Mouse (Mus musculus) cerebellum, adult (tissue): ENCODE results near the gene D930007J09Rik.

ENCODE experiments used
- ATAC-seq: cut with Nextera tagmentation; 2 replicates; pipeline ENCODE4 v1.9.2; 2017; ENCODE audit warnings: mild to moderate bottlenecking, moderate library complexity, mixed read lengths; ENCODE audit not compliant: insufficient number of reproducible peaks, low FRiP score, low TSS enrichment

D930007J09Rik gene

DNA sequence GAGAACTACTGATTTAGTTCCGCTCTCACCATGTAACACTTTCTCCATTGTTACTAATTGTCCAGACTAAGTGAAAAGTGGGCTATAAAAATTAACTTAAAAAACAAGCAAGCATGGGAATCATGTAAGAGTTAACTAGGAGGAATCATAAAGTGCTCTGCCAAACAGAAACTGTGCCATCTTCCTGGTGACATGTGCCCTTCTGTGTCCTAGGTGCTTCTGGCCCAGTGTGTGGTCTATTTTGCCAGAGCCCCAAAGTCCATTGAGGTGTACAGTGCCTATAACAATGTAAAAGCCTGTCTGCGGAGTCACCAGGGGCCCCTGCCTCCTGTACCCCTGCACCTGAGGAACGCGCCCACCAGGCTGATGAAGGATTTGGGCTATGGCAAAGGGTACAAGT, 19.0 kb upstream of the D930007J09Rik start:
- ATAC-seq: no peak

DNA sequence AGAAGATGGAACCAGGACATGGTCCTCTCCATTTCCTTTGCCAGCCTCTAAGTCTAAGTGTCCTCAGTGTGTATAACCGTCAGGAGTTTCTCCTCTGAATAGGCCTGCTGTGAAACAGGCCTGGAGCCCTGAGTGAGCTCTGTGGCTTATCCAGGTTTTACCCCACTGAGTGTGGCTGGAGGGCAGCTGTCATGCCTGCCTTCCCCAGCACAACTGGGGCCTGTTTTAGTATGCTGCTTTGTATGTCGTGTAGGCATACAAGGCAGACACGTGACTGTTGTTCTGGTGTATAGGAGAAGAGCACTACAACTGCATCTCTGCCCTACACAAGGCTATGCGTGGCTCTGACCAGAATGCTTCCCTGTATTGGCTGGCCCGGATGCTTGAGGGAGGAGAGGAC, 17.3 kb upstream of the D930007J09Rik start:
- ATAC-seq: no peak

DNA sequence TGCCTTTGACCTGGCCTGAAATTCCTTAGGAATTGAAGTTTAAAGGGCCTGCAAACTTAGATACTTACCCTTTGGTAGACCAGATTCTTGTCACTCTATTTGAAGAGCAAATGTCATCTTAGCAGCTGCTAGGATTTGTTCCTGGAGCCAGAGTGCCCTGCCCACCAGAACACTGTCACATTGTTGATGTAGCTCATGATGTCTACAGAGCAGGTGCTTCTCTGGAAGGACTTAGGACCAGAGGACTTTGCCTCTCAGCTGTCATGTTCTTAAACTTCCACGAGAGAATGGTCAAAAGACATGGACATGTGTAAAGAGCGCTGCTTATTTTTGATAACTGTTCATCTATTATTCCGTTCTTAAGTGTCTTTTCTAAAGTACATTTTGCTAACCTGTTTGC, 16.6 kb upstream of the D930007J09Rik start:
- no peak for ATAC-seq

DNA sequence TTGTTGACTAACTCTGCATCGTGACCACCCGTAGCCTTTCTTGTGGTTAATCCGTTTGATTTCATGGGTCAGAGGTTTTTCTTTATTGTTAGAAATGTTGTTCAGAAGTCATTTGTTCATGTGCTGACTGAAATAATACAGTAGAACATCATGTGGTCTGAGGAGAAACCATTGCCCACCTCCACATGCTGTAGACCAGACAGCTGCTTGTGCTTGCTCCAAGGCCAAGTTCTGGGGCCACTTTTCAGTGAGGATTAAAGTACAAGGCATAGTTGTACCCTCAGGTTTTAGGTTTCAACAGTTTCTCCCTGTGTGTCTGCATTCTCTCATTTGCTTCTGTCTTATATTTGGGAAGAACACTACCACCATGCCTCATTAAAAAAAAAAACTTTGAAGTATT, 5.0 kb upstream of the D930007J09Rik start:
- no peak for ATAC-seq

DNA sequence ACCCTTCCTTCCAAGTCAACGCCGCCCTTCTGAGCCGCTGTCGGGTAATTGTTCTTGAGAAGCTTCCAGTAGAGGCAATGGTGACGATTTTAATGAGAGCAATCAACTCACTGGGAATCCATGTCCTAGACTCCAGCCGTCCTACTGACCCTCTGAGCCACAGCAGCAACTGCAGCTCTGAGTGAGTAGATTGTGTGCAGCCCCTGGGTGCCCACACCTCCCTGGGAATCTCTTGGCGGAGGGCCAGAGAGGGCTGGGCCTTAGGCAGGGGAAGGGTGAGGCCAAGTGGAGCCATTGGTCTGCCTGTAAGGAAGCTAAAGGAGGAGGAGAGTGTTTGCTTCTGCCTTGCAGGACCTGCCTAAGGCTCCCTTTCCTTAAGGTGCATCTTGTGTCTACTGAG, 4.2 kb upstream of the D930007J09Rik start:
- ATAC-seq: no peak

DNA sequence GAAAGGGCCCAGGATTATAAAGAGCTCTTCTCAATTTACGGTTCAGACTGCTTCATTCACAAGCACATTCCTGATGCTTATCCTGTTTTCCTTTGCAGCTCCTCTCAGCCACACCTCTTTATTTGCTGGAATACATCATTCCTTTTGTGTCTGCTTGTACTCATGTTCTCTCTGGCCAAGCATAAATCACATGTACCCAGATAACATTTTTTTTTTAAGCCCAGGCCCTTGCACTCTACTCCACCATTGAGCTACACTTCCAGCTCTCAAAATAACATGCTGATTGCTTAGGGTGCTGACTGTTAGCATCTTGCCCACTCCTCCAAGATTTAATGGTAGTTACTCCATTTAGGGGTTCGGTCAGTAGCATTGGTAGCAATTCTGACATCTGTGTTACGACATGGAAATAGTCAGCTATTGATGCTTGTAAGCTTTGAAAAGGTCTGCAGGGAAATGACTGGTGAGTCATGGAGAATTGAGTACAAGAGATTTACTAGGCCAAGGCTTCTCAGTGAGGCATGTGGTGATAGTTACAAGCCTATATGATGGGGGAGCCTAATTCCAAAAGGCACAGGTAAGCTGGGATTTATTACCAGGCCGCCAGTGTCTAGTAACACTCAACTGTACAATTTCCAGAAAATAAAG, 1.2 kb upstream of the D930007J09Rik start:
- ATAC-seq: no peak

DNA sequence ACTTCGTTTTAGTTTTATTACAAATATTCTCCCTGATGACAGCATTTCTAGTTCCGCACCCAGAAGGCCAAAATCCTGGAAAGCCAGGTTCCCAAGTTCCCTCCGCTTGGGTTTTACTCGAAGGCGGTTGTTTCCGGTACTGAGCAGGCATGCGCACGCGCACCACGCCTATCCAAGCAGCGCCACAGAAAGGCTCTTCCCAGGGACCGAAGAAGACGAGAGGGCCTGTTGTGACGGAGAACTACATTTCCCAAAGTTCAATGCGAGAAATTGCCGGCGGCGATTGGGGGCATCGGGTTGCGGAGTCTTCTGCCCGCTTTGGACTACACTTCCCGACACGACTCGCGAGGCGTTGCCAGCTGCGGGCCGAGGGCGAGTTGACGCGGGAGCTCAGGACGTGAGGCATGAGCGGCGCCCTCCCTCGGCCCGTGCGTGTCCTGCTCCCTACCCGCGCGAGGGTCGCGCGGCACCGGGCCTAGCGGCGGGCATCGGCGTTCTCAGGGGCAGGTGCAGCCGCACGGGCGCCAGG, 892 bp downstream of the D930007J09Rik start, which contains the start of gene Wrnip1:
Wrnip1 (plus strand) TSS at position 346 of the 529 bp plus-strand sequence.
- peak; percentile 97 for ATAC-seq

DNA sequence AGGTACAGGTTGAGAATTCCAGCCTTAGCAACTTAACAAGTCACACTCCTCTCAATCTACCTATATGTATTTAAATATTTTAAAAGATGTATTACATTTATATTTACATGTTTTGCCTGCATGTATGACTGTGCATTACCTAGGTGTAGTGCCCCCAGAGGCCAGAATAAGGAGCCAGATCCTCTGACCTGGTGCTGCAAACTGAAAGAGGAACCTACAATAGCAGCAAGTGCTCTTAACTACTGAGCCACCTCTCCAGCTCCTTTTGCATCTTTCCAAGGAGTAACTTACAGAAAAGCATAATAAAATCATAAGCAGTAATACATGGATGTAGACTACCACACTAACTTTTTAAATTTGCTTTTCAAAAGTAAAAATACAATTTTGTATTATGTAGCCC, 1.8 kb downstream of the D930007J09Rik start:
- ATAC-seq: no peak

DNA sequence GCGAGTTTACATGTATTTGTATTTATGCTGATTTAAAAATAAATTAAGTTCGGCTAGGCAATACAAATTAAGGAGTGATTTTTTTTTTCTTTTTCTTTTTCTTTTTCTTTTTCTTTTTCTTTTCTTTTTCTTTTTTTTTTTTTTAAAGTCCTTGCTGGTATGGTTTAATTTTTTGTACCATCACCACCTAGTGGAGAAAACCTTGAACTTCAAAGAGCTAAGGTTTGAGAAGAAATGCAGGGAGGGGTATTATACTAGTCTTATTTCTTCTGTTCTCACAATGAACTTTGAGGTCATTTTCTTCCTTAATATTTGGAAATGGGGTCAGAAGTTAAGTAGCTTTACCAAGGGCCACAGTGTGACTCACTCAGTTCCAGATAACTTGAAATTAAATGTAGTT, 3.5 kb downstream of the D930007J09Rik start:
- no peak for ATAC-seq

DNA sequence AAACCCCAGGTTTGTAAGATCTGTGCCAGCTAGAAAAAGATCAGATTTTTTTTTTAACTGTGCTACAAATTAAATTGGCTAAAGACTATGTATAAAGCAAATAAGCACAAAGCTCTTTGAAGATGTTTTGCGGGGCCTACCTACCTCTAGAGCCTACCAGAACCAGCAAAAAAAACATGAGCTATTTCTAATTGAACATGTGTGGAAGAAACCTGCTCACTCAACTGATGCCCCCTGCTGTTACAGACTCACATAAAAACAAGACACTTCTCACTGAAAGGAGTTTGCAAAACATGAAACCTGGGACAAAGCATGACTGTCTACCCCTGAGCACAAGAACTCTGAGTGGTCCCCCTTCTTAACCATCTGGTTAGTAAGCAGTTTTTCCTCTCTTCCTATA, 5.6 kb downstream of the D930007J09Rik start:
- no peak for ATAC-seq

DNA sequence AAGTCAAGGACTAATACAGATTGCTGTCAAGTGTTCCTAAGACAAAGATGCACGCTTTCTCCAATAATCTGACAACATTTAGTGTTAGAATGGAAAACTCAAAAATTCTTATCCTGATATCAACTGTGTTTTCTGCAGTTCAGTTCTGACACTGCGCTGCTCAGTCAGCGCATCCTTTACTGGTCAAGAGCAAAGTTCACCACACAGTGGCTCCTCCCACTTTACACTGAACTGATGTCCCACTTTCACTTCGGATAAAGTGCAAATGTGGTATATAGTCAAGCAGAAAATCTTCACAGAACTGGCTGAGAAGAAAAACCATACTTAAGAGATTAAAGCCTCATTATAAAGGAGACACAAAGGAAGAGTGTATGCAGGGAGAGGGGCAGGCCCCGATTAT, 7.5 kb downstream of the D930007J09Rik start:
- no peak for ATAC-seq

DNA sequence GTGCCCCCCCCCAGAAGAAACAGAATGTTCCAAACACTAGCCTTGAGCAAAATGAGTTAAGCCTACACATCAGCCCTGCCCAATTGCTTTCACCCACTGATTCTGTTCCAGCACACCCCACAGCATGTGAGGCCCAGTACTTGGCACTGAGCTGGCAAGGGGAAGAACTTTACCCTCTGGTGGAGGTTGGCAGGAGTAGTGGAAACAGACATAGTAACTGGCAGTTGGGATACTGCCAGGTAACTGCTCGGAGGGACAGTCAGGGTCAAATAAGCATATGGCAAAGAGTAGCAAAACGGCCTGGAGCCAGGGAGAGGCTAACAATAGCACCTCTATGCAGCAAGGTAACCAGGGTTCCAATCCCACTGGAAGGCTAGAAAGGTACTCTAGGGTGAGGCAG, 8.0 kb downstream of the D930007J09Rik start:
- peak; percentile 50; the same call in 1 of the 2 replicates for ATAC-seq

DNA sequence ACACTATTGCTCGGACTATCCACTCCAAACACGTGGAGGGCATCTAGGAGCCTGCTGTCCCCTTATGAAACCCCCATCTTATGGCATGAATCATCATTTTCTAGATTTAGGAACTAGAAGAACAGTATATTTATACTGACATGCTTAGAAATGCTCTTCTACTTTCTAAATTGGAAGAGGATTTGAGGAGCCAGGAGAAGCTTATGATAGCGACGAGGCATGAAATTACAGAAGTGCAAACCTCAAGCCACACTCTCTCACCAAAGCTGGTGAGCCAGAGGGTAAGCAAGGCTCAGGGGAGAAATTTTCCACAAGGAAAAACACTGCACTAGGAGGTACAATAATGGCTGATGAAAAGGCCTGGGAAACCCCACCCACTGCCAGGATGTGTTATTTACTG, 12.9 kb downstream of the D930007J09Rik start:
- ATAC-seq: no peak

DNA sequence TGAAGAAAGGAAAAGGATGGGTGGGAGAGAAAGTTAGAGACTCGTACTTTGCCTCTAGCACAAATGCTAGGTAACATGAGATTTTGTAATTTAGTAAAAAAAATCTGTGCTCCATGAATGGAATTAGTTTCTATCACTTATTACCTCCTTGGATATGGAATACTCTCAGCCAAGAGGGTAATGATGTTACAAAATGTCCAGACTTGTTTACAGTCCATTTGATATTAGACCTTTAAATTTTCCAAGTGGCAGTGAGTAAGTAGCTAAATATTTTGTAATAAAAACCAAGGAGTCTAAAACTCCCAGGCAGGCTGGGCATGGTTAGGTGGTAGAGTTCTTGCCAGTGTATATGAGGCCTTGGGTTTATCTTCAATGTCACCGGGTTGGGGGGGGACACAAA, 15.1 kb downstream of the D930007J09Rik start:
- ATAC-seq: no peak

DNA sequence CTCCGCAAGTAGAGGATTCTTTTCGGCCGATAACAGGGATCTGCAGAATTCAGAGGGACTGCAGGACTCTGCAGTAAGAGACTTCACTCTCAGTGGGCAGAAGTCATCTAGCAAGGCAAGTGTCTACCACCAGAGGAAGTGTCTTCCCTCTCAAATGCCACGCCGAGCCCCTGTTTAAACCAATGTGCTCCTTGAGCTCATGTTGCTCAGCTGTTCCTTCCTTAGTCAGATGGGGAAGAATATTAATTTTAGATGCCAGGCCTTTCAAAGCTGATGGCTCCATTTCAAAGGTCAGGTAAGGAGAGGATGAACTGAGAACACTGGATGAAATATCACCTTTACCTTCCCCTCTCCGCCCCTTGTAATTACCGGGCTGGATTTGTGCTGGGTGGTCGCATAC, 18.8 kb downstream of the D930007J09Rik start, which contains the start of gene Mylk4:
Mylk4 (minus strand) TSS at position 139 of the 400 bp plus-strand sequence.
- no peak for ATAC-seq

DNA sequence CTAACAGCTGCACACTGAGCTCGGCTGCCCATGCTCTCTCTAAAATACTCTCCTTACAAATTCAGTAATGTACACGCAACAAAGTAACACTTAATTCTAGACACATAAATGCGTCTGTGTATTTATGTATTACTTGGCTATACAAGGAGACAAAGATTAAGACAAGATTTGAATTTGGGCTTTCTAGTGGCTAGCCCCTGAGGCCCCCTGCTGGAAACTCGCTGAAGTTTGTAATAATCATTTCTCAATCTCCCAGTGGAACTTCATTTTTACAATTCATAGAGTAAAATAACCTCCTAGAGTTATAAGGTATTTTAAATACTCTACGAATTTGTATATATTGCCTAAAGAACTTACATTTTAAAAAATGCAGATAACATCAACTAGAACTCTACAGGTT, 19.6 kb downstream of the D930007J09Rik start:
- no peak for ATAC-seq

DNA sequence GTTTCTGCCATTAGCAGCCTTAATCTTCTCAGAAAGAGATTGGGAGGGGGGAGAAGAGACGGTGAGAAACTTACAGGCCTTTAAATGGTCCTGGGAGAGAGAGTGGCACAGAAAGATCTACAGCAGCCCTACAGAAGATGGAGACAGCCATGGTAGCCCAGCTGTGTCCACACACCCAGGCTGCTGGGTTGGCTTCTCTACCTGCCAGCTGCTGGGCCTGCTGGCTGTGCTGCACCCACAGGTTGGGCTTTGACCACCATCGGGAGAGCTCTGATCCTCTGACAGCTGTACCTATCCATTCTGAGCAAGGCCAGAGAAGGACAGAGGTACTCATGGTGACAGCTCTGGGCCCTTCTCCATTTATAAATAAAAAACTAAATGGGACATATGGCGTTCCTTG, 23.8 kb downstream of the D930007J09Rik start:
- ATAC-seq: no peak

DNA sequence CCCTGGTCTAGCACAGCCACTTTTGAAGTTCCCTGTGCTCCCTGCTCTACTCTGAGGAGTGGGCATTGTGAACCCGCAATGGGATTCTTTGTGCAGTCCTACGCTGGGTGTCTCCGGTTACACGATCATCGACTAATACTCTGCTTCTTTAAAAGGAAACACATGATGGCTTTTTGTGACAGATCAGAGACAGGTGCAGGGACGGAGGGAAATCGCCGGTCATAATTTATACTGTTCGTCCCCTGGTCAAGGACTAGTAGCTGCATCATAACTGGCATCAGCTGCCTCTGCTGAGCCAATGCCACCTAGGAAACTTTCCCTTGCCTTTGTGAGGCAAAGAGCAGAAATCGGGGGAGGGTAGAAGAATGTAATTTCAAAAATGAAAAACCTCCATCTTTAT, 26.3 kb downstream of the D930007J09Rik start:
- no peak for ATAC-seq

DNA sequence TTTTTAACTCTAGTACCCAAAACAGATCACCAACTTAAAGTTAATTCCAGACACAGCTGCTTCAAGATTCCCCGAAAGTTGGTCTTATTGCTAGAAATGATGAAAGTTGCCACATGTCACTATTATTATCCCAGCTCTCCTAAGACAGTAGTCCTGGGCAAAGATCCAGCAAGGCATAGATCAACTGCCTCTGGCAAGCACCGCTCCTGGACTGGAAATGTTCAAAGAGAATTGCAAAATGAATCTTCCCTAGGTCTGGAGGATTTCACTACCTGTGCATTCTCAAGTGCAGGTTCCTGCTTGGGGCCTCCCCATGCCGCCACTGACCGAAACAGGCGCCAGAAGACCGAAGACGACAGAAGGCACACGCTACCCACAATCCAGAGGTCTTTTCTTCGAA, 26.8 kb downstream of the D930007J09Rik start:
- no peak for ATAC-seq

DNA sequence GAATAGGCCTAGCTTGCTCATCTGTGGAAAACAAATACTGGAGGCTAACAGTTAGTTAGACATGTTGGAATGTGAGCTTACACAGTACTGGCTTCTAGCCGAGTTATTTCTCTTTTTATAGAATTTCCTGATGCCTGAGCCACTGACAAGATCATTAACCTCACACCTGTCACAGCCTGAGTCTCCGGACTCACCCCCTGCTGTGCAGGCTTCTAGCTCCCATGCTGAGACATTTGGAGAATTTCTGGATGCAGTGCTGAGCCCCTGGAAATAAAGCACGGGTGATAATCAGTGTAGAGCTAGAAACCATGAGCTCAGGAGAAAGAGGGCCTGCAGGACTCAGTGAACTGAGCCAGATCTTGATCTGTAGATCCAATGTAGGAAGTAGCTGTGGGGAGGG, 32.7 kb downstream of the D930007J09Rik start:
- ATAC-seq: no peak

DNA sequence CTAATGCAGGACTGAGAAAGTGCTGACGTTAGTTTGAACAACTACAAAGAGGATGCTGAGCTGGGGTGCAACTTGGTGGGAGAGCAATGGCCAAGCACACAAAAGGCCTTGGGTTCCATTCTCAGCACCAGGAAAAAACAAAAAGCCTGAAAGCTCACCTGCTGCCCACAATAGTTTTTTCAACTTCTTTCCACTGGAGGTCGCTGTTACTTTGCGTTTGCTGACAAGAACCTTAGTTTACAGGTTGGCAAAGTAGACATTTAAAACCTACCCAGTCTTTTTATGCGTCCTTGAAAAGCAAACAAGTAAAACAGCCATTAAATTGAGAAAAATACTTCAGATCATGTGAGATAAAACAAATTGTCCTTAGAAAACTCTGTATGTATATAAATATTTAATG, 34.5 kb downstream of the D930007J09Rik start:
- ATAC-seq: no peak

DNA sequence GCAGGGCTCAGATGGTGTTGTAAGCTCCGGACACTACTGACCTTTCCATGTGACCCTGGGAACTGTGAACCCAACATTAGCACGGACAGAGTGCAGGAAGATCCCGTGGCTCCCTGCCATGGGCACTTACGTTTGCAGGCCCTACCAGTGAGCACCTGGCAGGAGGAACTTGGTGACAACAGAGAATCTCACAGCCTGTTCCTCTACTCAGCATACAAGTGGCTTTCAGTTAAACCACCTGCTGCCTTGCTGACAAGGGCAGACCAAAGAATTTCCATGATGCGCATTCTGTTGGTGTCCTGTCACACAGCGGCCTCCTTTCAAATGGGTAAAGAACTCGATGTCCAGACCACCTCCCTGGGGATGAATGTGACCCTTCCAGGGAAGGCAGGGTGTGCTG, 38.2 kb downstream of the D930007J09Rik start:
- no peak for ATAC-seq
